Mouse (Mus musculus): ENCODE results near the gene Axin2. TPM values are rescaled to one million over a fixed set of nuclear protein-coding genes. Genes with fewer than 3 reads are reported as not detected.

Gene Axin2
- total RNA-seq, 2 experiments from 2014 or later: 1.3 to 1.8 TPM

Other genes starting within 250 kb of the Axin2 start
- not detected in 2 replicates for gene E030025P04Rik, start 224.0 kb downstream of the Axin2 start, total RNA-seq (2015)
- gene E030025P04Rik, start 224.0 kb downstream of the Axin2 start, total RNA-seq (2017): not detected in 2 replicates